Mouse (Mus musculus) spleen, postnatal 10 days (tissue): Measurements from ENCODE around the gene Mbd3.

Experiments
- DNase-seq, 2 experiments: peaks; one replicate each; pipeline ENCODE4 v3.0.0; 2021 to 2022; ENCODE audit warnings: low spot score in 2 of 2

Gene Mbd3

GRCm38 (mm10) chr10:80425041-80425440 lies 25.7 kb upstream of the Mbd3 start:
- DNase-seq, result no peak

GRCm38 (mm10) chr10:80423562-80423961 lies 24.2 kb upstream of the Mbd3 start:
- DNase-seq, result peak; percentile 78 to 87

- peak; percentile 73 to 79 for DNase-seq
Measured at GRCm38 (mm10) chr10:80421651-80422472, 22.5 kb upstream of the Mbd3 start.

- DNase-seq, result peak in 1 of 2 experiments; percentile 59
Measured at GRCm38 (mm10) chr10:80421208-80421607, 21.9 kb upstream of the Mbd3 start.

- DNase-seq, result no peak
Measured at GRCm38 (mm10) chr10:80420729-80421128, 21.4 kb upstream of the Mbd3 start.

- peak; percentile 50 to 57 for DNase-seq
Measured at GRCm38 (mm10) chr10:80419419-80419818, 20.1 kb upstream of the Mbd3 start.

- peak in 1 of 2 experiments; percentile 74 for DNase-seq
Measured at GRCm38 (mm10) chr10:80418311-80418710, 19.0 kb upstream of the Mbd3 start.

GRCm38 (mm10) chr10:80417841-80418240 lies 18.5 kb upstream of the Mbd3 start:
- no peak for DNase-seq

- DNase-seq, result no peak
Measured at GRCm38 (mm10) chr10:80417371-80417770, 18.0 kb upstream of the Mbd3 start.

- no peak for DNase-seq
Measured at GRCm38 (mm10) chr10:80415566-80415965, 16.2 kb upstream of the Mbd3 start.

- DNase-seq, result peak in 1 of 2 experiments; percentile 21
Measured at GRCm38 (mm10) chr10:80412656-80413541, 13.5 kb upstream of the Mbd3 start.

GRCm38 (mm10) chr10:80407924-80408323 lies 8.6 kb upstream of the Mbd3 start:
- DNase-seq, result no peak

GRCm38 (mm10) chr10:80406684-80407501 lies 7.5 kb upstream of the Mbd3 start, which contains the start of gene Uqcr11:
TSS of gene Uqcr11 (minus strand) at chr10:80406830.
- DNase-seq, result peak; percentile 78 to 91

- peak in 1 of 2 experiments; percentile 61 for DNase-seq
Measured at GRCm38 (mm10) chr10:80405481-80406173, 6.3 kb upstream of the Mbd3 start.

GRCm38 (mm10) chr10:80403044-80403692 lies 3.8 kb upstream of the Mbd3 start:
- peak in 1 of 2 experiments; percentile 63 for DNase-seq

GRCm38 (mm10) chr10:80400704-80401161 lies 1.4 kb upstream of the Mbd3 start:
- no peak for DNase-seq

GRCm38 (mm10) chr10:80399973-80400703 lies 788 bp upstream of the Mbd3 start:
- DNase-seq, result no peak

GRCm38 (mm10) chr10:80398719-80399190 lies 595 bp downstream of the Mbd3 start:
- DNase-seq, result peak; percentile 96 to 99

- DNase-seq, result no peak
Measured at GRCm38 (mm10) chr10:80398174-80398535, 1.2 kb downstream of the Mbd3 start.
